Mouse (Mus musculus) lung, adult 18-20 months (tissue): Measurements from ENCODE around the gene 1810037I17Rik.
A peak's percentile ranks its signal among the peaks of the same experiment; 100 is the strongest.

ENCODE experiments used
- DNase-seq, 2 experiments: peaks; one replicate each; pipeline ENCODE4 v3.0.0; 2022; ENCODE audit warnings: mixed read lengths in 2 of 2

Gene 1810037I17Rik

DNA sequence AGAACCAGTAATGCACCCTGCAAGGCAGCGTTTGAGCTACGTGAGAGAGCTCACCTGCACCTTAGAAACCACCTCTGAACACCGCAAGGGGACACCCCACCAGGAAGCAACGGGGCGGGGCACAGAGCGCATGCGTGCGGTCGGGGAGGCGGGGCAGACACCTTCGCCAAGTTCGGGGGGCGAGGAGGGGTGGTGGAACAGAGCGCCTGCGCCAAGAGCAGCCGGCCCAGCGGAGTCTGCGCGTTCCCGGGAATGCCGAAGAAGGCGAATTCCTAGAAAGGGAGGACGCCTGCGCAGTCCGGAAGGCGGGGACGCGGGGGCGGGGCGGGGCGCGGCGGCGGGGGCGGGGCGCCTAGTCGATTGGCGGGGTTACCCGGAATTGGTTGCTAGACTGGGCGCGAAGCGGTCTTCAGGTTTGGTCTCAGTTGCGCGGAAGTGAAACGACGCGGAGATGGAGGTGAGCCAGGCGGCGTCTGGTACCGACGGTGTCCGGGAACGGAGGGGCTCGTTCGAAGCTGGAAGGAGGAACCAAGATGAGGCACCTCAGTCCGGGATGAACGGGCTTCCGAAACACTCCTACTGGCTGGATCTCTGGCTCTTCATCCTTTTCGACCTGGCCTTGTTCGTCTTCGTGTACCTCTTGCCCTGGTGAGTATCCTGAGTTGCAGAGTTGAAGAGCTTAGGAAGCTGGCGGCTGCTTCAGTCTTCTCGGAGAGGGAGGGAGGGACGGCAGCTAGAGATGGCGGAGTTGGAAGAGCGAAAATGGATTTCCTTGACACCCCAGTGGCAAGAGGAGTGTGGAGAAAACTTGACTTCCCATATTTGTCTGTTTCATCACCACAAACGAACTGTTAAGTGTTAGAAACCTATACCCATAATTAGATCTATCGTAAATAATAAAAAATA is at the start of gene 1810037I17Rik:
TSS of gene 1810037I17Rik (plus strand) at position 195 of the 906 bp plus-strand sequence.
- peak; percentile 96 to 98 for DNase-seq

GRCm38 (mm10) chr3:122876870-122877269 is 47.1 kb upstream of the 1810037I17Rik start:
- no peak for DNase-seq

DNA sequence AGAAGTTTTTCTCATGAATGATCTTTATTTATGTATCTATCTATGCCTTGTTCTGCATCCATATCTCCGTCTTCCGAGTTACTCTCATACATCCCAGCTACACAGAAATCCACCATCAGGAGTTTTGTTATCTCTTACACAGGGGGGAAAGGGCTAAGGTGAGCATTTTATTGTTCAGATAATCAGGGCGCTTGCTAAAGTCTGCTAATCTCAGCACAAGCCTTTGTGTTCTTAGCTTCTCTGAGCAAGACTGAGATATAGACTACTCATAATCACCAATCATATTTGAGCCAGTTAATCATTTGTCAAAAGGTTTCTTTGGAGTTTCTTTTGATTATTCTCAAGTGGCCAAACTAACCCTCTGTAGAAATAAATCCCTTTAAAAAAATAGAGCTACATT is 46.5 kb upstream of the 1810037I17Rik start:
- DNase-seq, result no peak

DNA sequence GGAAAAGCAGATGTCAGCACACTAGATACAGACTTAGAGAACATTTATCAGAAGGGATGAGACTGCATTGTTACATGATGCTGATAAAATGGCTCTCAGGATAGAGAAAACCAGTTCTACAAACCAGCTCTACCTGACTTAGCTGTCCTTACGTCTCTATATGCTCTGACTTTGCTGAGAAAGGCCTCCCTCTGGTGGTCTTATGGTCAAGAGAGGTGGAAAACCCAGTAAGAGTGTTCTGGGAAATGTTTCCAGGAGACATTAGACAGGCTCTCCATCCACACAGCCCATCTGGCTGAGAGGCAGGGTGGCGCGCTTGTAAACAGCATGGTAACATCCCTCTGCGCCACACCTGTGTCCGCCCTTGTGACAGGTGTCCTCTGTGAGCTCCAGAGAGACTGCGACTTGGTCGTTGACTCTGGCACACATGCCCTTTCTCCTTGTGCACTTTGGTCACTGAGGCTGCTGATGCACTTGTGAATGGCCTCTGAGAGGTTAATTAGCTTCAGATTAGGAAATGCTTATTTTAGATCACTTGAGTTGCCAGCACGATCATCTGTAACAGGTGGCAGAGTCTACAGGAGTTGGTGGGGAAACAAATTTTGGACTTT is 45.2 kb upstream of the 1810037I17Rik start:
- DNase-seq, result no peak

GRCm38 (mm10) chr3:122887505-122888301 is 36.3 kb upstream of the 1810037I17Rik start:
- no peak for DNase-seq

- DNase-seq, result peak; percentile 15 to 53
Measured at GRCm38 (mm10) chr3:122888371-122888819, 35.6 kb upstream of the 1810037I17Rik start.

GRCm38 (mm10) chr3:122894772-122895171 is 29.2 kb upstream of the 1810037I17Rik start, which contains the start of gene Fabp2:
TSS of gene Fabp2 (plus strand) at chr3:122895072.
- no peak for DNase-seq

GRCm38 (mm10) chr3:122895189-122895731 is 28.7 kb upstream of the 1810037I17Rik start:
- no peak for DNase-seq

GRCm38 (mm10) chr3:122898254-122898653 is 25.7 kb upstream of the 1810037I17Rik start:
- no peak for DNase-seq

GRCm38 (mm10) chr3:122903746-122904433 is 20.1 kb upstream of the 1810037I17Rik start:
- DNase-seq, result peak in 1 of 2 experiments; percentile 23

- DNase-seq, result no peak
Measured at GRCm38 (mm10) chr3:122907841-122908240, 16.2 kb upstream of the 1810037I17Rik start.

DNA sequence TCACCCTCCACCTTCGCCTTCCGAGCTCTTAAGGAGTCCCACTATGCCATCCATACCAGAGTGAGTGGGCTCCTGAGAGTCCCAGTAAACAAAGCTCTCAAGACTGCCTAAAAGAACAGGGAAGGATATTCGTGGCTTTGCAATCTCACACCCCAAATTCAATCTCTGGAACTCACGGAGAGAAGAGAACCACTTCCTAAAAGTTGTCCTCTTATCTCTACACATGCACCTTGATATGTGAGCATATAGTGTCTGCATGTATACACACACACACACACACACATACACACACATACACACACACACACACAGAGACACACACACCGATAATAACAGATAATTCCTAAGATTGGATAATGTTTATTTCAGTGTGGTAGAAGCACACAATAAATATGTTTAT is 8.5 kb upstream of the 1810037I17Rik start:
- DNase-seq, result no peak

- DNase-seq, result no peak
Measured at GRCm38 (mm10) chr3:122916191-122916680, 7.8 kb upstream of the 1810037I17Rik start.

DNA sequence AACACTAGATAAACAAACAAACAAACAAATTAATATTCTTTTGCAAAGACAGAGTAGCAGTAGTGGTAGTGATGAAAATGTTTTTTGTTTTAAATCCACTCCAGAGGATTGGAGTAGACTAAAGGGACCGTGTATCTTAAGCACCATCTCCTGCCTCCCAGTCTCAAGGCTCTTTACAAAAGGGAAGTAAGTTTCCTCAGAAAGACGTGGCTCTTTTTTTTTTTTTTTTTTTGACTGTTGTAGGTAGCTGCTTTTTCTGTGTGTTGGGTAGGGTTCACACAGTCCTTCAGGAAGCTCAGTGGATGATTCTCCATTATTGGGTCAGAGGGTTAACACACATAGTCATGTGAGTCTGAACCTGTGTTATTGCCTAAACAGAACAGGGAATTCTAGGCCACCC is 5.3 kb upstream of the 1810037I17Rik start:
- DNase-seq, result no peak

- DNase-seq, result no peak
Measured at GRCm38 (mm10) chr3:122919260-122919659, 4.7 kb upstream of the 1810037I17Rik start, which contains the start of gene Gm10959. TSS of gene Gm10959 (minus strand) at chr3:122919360.

DNA sequence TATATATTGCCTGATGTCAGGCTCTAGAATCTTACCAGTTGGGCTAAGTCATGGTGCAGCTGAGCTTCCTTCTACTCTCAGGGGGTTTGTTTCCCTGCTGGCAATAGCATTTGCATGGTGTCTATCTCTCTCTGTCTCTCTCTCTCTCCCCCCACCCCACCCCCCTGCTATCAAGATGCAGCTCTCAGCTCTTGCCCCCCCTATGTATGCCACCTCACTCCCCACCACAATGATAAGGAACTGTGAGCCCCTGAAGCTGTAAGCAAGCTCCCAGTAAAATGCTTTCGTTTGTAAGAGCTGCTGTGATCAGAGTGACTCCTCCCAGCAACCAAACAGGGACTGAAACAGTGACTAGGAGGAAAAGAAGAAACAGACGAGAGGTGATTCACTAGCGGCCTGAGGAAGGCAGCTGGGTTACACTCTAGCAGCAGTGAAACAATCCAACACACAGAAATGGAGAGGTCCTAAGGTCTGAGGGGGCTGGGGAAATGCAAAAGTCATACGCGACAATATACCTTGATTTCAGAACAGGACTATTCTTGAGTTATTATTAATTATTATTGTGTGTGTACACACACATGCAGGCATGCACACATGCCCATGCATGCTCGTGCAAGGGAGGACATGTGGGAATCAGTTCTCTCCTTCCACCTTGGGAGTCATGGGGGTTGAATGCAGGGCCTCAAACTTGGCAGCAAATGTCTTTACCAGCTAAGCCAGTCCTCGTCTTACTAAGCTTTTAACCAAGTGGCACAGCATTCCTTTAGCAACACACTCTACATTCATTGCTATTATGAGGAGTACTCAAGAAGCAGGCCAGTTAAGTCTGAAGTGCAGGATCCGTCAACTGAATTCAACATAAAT is 3.2 kb upstream of the 1810037I17Rik start:
- DNase-seq, result no peak

DNA sequence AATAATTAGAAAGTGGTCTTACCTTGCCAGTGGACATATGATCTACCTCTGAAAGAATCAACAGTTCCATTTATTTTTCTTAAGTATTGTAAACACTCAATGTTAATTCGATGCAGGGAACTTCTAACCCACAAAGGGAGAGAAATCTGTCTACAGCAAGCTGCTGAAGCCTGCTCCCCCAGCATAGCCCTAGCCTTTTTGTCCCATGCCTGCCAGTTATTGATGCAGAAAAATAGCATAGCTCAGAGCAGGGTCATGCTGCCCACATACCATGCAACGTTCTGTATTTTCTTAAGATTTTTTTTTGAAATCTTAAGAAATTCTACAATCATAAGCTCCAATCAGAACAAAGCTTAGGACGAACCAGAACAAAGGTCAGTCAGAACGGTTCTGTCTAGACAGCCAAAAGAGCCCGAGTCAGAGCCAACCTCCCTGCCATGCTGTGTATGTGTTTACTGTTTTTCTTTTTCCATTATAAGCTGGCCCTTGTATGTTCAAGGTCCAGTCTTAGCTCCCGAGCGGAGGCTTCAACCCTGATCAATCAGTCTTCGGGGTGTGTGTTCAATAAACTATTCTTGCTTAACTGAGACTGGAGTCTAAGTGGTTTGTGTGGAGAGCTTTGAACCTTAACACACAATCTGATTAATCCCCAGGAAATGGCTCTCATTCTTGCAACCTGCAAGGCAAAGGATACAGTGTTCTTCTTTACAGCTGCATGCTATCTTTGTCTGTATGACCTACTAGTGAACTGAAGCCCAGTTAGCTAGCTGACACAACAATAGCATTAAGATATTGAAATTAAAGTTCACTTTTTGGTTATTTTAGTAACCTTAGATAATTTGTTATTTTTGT is 2.1 kb upstream of the 1810037I17Rik start:
- no peak for DNase-seq

GRCm38 (mm10) chr3:122923147-122923546 is 856 bp upstream of the 1810037I17Rik start:
- no peak for DNase-seq

DNA sequence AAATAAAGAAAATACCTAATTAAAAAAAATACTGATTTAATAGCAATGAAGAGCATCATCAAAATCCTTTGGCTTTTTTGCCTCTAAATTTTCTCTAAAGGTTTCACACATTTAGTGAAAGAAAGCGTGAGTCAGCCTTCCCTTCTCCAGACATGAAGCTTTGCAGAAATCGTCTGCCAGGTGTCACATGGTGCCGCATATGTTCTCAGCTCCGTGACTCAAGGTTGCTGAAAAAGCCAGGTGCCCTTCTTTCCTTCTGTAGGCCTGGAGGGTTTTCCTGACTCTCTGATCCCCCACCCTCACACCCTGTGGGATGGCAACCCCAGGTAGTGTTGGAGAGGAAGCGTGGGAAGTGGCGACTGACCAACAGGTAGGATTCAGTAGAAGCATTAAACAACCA is 5.7 kb downstream of the 1810037I17Rik start:
- DNase-seq, result no peak

GRCm38 (mm10) chr3:122932466-122932865 is 8.5 kb downstream of the 1810037I17Rik start:
- no peak for DNase-seq
